Mouse (Mus musculus) thymus, postnatal 14 days (tissue): ENCODE measurements around the gene Gapdhs.
"Not testable (repeated sequence)": the region's sequence is repeated elsewhere in the genome, so short reads cannot be mapped to it uniquely, and the experiment has no call there.

ENCODE experiments used
- DNase-seq: peaks from one replicate; pipeline ENCODE4 v3.0.0; 2021

Gapdhs gene

DNA sequence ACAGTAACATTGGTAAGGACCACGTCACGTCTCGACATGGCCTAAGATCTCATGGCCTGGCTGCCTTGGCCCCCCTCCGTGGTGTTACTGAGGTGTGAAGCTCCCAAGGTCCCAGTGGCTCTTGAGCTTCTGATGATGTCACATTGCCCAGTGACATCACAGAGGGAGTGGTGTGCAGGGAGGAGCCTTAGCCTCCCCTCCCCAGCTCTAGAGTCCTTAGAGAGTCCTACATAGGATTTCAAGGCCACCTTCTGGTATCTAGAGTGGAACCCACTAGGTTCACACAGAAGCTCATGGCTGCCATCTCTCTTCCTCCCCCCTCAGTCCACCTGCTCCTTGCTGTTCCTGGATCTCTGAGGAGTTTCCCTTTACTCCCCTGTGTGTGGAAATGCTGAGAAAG lies at the start of gene Gapdhs:
Gapdhs (minus strand) TSS at position 65 of the 400 bp plus-strand sequence.
- not testable (repeated sequence) for DNase-seq

DNA sequence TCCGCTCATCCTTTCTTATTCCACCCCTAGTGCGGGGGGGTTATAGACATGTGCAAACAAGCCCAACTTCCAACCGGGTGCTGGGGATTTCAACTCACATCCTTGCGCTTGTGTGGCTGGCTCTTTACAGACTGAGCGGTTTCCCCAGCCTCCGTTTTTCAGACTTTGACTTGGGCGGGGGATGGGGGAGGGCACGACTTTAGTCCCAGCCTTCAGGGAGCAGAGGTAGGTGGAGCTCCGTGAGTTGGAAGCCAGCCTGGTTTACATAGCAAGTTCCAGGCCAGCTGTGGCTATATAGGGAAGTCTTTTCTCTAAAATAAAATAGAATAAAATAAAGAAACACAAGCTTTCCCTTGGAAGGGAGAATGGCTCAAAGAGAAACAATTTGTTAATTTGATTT lies 48.4 kb upstream of the Gapdhs start:
- DNase-seq: no peak

DNA sequence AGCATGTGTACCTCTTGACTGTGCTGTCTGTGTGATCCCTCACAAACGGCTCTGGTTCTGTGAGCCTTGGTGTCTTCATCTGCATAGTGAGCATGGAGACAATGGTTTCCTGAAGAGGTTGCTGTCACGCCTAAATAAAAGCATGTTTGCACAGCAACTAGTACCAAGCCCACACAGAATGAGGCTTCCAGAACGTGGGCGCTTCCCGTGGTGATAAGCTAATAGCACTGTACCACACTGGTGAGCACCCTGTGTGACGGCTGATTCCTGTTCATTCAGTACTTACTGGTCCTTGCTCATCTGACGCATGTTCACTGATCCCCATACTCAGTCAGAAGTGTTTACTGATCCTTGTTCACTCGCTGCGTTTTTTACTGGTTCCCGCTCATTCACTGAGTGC lies 46.7 kb upstream of the Gapdhs start:
- no peak for DNase-seq

DNA sequence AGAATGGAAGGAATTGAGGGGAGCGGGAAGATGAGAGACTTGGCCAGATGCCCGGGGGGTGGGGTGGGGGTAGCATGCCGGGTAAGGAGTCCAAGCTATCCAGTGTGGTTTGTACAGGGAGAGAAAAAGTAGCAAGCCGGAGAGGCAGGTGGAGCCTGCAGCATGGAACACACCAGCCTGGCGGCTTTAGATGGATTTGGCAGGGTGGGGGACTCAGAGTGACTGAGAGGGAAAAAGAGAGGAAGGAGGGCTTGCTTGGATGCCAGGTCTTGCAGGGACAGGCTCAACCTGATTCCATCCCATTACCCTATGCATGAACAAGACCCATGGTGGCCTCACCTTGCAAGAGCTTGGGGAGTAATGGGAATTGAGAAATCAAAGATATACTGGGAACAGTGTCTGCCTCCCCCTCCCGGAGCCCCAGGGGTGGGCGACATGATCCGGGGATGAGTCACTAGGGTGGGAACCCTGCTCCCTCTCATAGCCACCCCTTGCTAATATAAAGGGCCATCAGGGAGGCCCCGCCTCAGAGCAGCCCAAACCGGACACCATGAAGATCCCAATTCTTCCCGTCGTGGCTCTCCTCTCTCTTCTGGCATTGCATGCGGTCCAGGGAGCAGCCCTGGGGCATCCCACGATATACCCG lies 44.0 kb upstream of the Gapdhs start, which contains the start of gene Krtdap:
Krtdap (plus strand) TSS at position 520 of the 646 bp plus-strand sequence.
- no peak for DNase-seq

DNA sequence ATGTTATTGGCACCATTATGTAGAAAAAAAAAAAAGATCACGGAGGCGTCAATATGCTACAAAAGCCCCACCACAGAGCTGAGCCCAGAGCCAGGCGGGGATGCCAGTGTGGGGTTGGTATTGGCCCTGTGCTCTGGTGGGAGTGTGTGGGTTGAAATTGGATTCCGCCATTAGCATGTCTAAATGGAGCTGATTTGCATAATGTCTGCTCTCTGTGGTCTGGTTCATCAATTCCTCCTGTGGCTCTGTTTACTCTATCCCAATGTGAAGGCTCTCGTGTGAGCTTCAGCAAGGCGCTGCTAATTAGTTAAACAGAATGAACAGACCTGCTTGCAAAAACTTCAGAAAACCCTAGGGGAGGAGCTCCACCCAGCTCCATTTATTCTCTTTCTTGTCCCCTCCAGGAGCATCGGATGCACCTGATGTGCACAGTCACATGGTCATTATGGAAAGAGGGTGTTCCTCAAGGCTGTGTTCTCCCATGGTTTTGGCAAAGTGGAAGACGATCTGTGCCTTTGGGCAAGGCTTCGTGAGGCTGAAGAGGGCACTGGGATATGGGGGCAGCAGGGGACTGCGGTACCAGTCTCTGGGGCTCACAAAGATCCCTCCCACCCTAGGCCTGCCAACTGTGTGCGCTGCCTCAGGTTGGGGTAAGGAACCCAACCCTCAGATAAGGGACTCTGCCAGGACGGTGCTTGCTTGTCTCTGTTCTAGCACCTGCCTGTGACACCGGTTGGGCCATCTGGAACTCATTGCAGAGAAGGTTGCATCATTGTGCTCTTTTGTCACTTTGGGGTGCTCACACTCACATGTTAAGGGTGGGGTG lies 42.5 kb upstream of the Gapdhs start:
- DNase-seq: no peak

DNA sequence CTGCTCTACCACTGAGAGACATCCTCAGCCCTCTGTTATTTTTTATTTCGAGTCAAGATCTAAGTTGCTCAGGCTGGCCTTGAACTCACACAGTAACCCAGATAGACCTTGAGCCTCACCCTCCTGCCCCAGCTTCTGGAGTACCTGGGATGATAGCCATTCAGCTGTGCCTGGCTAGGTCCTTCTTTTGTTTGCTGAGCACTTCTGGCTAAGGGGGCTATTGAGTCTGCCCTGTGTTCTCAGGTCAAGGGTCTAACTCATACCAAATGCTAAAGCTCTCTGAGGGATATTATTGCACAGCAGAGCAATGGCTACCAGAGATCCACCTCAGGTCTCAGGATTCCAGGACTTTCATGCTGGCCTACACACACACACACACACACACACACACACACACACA lies 41.7 kb upstream of the Gapdhs start:
- no peak for DNase-seq

DNA sequence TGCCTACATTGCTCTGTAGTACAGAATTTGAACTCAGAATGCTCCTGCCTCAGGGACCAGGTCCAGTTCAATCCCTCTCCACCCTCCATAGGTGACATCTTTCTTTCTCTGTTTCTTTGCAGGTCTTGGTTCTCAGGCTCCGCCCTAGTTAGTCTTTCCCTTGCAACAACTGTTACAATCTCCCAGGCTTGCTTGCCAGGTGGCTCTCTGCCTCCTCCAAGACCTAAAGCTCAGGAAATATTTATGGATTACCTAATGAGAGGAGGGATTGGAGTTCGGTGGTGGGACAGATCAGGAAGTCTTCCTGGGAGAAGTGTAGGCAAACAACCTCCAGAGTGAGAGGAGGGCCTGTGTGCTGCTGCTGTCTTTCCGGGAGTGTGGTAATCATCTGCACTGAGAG lies 39.2 kb upstream of the Gapdhs start:
- DNase-seq: no peak

DNA sequence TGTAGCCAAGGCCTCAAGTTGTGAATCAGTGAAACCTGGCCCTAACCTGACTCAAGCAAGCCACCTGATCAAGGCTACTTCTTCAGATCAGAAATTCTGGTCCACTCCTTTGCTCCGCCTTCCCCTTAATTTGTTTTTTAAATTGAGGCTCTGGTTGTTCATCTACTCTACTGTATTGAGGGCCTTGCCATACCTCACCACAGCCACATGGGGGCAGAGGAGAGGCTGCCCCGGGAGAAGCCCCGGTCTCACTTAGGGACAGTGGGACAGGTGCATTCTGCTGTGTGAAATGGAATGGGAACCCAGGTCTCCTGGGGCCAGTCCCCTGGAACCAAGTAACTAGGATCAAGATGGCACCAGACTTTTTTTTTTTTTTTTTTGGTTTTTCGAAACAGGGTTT lies 38.3 kb upstream of the Gapdhs start:
- DNase-seq: peak; percentile 35

DNA sequence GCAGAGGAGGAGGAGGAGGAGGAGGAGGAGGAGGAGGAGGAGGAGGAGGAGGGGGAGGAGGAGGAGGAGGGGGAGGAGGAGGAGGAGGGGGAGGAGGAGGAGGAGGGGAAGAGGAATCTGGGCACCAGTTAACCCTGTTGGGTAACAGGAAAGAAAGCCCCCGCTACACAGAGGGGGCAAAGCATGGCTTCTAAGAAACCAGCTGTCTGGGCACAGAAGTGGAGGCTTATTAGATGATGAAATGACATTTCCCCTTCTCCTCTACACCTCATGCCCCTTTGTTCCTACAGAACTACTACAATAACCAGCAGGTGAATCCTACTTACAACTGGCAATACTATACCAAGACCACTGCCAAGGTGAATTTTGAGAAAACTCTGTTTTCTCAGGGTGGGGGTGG lies 34.4 kb upstream of the Gapdhs start:
- no peak for DNase-seq

DNA sequence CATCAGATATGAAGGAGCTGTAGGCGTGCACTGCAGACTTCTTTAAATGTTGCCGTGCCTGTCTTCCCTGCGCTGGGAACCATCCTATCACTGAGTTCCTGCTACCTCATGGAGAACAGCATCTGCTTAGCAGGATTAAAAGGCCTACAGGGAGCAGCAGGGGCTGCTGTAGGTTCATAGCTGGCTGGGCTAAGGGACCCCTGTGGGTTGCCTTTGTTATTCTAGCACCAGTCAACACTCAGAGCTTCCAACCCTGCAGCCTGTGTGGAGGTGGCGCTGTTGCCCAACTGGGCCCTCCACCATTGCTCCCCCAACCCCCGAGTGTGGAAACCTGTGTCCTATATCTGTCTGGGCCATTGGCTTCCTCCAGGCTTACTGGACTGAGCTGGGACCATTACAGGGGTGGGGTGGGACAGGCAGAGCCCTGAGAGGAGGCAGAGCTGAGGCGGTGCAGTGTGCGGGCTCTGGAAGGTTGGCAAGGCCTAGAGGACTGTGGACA lies 33.6 kb upstream of the Gapdhs start:
- no peak for DNase-seq

DNA sequence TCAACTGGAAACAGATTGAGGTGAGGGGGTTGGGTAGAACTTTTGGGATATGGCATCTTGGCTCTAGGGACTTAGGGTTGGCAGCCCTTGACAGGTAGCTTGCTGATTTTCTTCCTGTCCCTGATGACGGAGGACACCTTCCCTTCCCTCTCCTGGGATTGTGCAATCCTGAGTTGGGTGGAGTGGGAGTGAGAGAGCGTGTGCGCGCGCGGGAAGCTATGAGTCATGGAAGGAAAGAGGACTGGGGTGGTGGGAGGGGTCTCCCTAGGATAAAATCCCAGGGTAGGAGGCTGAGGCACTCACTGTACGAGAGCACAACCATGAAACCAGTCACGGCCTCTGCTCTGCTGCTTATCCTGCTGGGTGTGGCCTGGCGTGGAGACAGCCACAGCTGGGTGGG lies 32.6 kb upstream of the Gapdhs start:
- no peak for DNase-seq

DNA sequence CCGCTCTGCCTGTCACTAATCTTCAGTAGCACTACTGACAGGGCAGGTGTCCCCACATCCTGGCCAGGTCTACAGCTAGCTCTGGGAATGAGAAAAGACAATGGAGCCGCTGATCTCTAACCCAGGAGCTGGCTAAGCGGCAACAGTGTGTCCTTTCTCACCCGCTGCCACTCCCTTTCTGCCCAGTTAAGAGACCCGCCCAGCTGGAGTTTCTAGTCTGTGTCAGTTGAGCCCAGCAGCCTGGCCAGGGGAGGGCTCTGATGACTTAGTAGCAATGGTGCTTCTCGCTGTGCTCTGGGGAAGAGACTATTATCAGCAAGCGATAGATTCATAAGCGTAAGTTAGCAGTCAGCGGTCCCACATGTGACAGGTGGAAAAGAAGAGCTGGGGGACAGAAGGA lies 25.8 kb upstream of the Gapdhs start:
- no peak for DNase-seq

DNA sequence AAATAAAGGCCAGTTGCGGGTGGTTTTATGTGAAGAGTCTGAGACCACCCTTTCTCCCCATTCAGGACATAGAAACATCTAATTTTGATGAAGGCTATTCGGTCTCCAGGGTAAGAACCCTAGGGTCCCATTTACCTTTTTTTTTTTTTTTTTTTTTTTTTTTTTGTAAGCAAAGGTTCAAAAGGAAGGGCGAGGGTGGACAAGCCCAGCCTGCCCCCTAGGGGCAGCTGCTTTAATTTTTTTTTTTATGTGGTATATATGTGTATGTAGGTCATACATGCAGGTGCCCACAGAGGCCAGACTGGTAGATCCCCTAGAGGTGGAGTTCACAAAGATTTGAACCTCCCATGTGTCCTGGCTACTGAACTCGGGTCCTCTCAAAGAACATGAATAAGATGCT lies 22.9 kb upstream of the Gapdhs start:
- DNase-seq: no peak

DNA sequence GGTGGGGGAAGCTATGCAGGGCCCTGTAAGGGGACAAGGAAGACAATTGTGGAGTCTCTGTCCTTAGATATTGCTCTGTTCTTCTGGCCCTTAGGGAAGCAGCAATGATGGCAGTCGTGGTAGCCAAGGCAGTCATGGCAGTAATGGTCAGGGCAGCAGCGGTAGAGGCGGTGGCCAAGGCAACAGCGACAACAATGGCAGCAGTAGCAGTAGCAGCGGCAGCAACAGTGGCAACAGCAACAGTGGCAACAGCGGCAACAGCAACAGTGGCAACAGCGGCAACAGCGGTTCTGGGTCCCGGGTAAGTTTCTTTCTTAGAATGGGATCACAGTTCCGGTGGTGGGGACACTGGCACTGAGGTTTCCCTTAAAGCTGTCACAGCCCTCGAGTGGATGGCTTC lies 21.7 kb upstream of the Gapdhs start:
- DNase-seq: no peak

DNA sequence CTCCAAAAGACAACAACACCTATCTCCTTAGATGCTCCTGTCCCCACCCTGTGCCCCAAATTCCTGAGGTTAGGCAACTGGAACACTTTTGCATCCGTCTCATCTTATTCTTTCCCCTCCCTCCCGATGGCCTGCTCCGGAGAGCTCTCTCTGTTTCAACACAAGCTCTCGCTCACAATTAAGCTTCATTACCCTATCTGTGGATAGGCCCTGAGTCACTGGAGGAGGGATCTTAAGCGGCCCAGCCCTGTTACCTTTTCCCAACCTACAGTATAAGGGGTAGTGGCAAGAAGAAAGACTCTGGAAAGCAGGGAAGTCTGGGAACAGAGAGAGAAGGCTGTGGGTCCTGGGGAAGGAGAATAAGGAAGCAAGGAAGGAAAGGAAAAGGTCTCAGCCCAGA lies 20.0 kb upstream of the Gapdhs start, which contains the start of gene Dmkn:
Dmkn (plus strand) TSS at position 301 of the 400 bp plus-strand sequence.
- no peak for DNase-seq

DNA sequence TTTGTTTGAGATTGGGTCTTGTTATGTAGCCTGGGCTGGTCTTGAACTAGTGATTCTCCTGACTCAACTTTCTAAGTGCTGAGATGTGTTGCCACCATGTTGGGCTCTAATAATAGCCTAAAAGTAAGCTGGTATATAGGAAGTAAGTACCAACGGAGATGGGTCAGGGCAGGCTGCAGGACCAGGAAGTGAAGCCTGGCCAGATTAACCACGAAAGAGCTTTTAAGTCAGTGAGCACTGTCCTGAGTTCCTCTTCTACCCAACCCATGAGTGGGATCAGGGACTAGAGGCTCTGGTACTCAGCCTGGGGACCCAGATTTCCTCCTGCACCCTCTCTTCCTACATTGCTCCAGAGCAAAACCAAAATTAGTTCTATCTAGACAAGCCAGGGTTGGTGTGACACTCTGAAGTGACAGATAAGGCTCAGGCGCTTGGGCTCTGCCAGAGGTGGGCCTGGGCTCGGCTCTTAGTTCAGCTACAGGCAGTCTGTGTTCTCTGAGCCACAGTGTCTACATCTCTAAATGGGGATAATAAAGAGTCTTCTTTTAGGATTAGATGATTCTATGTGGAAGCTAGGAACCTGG lies 18.4 kb upstream of the Gapdhs start:
- no peak for DNase-seq

DNA sequence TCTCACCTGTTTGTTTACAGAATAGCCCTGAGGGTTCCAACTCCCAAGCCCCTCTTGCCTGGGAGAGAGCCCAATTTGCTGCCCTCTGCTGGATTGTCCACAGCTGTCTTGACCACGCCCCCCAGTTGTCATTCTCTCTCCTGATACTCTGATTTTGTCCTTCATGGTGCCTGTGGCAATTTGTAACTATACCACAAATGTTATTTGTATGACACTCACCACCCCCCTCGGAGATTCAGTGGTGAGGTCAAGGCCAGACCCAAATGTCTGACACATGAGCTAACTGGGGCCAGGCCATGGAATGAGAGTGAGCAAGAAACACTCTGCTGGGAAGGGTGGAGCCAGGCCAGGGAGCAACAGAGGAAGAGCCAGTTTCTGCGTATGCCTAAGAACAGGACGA lies 15.4 kb upstream of the Gapdhs start:
- peak; percentile 35 for DNase-seq

DNA sequence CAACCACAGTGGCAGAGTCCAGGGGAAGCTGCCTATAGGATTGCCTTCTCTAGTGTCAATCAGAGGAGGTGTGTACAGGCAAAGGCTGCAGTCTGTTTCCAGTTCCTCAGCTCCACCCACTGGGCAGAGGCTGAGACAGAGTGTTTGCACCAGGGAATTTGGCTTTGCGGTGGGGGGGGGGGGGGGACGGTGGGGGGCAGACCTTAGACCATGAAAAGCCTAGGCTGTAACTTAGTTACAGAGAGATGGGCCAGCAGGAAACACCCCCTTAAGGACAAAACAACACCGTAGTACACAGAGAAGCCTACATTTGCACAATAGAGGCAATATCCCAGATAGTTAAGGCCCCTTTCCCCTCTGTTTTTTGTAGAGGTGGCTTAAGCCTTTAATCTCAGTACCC lies 13.5 kb upstream of the Gapdhs start:
- no peak for DNase-seq

DNA sequence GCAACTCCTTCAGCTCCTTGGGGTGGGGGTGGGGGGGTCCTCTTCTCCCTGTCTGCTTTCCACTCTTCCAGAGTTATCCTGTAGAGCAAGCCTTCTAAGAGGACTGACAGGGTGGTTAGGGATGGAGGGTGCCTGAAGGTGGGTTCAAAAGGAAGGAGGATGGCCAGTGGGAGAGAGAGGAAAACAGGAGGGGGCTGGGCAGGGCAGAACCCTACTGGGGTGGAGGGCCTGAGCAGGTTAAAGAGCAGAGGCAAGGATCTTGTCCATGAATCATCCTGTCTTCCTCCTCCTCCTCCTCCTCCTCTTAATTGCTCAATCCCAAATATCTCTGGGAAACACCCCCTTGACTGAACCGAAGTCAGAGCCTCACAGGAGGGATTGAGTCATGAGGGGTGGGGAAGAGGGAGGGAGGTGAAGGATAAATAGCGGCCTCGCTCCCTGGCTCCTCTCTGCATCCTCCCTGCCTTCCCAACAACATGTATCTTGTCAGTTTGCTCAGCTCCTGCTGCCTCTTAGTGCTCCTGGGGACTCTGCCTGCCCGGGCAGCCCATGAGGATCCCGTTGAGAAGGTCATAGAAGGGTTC lies 7.7 kb upstream of the Gapdhs start, which contains the start of gene Sbsn:
Sbsn (plus strand) TSS at position 386 of the 584 bp plus-strand sequence.
- DNase-seq: no peak

DNA sequence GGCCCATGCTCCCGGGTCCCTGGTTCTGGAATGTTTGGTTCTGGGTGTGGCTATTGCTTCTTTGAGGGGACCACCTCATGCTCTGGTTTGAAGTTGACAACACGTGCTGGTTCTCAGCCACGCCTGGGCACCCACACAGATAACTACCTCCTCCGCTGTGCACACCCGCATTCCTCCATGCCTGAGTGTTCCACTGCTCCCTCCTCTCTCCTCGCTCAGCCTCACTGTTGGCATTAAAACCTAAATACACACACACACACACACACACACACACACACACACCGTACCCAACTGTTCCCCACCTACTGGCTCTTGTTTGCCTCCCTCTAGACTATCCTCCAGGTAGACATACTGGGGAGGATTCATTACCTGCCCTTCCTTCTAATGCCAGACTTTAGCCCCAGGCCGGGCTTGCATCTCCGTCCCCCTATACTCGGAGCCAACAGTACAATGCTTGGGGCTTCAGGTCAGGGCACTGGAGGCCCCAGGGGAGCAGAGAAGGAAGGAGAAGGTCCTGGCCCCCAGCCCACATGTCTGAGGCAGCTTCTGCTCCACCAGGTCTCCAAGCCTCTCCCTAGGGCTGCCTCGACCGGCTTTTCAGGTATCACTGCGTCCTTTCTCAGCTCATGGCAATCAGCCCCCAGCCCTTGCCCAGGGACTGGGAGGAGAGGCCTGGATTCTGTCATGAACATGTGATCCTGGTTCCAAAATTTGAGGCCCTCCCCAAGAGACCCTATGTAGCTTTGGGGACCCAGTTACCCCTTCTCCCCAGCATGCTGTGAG lies 6.5 kb upstream of the Gapdhs start:
- no peak for DNase-seq

DNA sequence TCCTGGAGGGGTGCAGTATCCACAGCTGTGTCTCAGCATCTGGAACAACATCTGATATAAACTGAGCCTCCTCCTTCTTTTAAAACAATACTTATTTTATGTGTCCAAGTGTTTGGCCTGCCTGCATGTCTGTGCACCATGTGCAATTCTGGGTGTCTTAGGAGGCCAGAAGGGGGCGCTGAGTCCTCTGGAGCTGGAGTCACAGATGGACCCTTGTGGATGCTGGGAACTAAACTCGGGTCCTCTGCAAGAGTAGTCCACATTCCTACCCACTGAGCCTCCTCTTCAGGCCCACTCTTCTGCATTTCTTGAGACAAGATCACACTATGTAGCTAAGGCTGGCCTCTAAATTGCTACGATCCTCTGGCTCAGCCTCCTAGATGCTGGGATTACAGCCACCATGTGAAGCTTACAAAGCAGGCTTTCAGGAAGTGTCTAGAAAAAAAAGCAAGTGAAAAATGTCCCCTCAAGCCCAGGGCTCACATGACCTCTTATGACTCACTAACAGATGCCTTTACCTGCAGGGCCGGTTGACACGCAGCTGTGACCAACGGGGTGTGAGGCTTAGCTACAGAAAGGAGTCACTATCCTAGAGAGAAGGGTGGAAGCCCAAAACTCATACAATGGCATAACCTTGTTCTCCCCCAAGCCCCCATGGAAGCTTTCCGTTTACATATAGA lies 4.2 kb upstream of the Gapdhs start:
- no peak for DNase-seq

DNA sequence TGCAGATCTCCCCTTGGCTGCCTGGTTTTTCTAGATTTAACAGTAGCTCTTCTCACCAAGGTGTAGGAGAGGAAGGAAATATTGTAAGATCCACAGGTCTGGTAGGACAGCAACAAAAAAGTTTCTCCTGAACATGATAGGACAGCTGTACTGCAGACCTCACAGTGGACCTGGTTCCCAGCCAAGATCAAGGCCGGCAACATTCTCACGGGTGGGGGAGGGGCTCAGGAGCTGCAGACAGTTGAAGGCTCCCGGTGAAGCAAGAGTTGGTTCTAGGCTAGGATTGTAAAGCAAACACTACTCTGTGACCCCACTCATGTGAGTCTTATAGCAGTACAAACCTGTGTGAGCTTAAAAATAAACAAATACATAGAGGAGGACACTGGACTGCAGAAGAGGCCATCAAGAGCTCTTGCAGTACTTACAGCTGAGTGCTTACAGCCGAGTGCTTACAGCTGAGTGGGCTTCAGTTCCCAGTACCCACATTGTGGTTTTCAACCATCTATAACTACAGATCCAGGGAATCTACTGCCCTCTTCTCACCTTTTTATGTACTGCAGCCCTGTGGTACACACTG lies 629 bp upstream of the Gapdhs start:
- DNase-seq: no peak
